Mouse (Mus musculus): Measurements from ENCODE around the gene Psmc3. TPM values are rescaled to one million over a fixed set of nuclear protein-coding genes. Genes with fewer than 3 reads are reported as not detected.

Gene Psmc3
- polyA plus RNA-seq, 1 experiment from 2014 or later: 246 TPM

DNA sequence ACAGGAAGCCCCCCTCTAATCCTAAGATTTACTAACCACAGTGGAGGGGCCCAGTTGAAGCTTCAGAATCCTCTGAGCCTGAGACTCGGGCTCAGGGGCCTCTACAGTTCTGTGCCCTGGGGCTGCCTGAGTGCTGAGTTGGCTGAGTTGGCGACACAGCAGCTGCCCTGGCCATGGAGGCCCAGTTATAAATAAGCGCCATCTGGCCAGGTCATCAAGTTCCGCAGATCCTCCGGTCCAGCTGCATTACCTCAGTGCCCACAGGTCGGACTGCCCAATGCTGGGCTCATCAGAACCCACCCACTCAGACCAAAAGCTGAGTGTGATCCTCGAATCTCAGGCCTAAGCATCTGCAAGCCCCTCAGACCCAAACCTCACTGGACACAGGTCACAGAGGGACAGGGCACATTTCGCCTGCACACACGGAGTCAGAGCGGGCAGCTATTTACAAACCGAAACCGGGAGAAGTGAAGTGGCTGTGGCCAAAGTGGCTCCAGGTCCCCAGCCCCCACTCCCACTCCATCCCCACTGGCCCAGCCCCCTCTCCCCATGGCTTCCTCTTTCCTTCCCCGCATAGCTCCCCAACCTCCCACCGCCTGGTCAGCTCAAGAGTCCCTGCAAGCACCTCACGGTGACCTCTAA, 30.5 kb downstream of the Psmc3 start:
- Histone ChIP-seq H3K9ac (no peak overlapping the region), H3K27ac (replicated peaks) (no peak overlapping the region), H3K4me3 (no peak overlapping the region), H3K9me3 (no peaks in the 10 kb centered on the region), H3K36me3 (no peaks in the 10 kb centered on the region), H3K27me3 (no peaks in the 10 kb centered on the region), H3K4me2 (no peak overlapping the region), H3K4me1 (replicated peaks) (no peaks in the 10 kb centered on the region)
- WGBS: 81% methylated on average over 15 of the region's 15 CpGs
- no peak for ATAC-seq (ENCODE audit: low read depth)

DNA sequence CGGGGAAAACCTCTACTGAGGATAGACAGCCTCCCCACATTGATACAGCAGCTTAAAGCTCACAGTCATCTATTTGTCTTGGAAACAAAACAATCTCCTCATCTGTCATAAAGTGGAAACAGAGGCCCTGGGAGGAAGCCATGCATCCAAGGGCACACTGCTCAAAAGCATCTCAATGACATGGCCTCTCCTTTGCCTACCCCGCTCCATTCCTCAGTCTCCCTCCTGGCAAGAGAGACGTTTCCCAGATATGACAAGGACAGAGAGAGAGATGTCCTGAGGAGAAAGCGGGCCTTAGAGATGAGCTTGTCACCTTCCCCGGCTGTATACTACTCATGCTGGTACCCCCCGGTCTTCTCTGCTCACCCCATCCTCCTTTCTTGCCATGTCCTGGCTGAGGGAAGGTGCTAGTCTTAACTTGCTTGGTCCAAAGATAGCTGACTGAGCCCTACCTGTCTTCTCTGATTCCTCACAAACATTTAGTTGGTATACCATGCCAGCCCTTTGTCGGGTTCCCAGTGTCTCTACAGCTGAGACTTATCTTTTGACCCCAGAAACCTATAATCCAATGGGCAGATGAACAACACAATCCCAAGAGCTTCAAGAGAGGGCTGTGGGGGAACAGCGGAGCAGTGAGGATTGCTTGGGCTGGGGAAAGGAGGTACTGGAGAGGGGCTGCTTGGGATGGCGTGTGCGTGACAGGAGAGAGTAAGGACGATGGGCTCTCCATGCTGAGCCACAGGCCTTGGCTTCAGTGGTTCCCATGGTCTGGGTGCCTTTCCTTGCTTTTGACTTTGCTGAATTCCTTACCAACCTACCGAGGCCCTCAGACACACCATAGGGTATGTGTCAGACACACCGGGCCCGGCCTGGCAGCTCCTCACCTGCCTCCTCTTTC, 31.9 kb downstream of the Psmc3 start:
- Histone ChIP-seq H3K4me1 (replicated peaks) (no peaks in the 10 kb centered on the region), H3K4me2 (no peak overlapping the region), H3K27me3 (no peaks in the 10 kb centered on the region), H3K27ac (replicated peaks) (no peak overlapping the region), H3K36me3 (no peaks in the 10 kb centered on the region), H3K9me3 (no peaks in the 10 kb centered on the region), H3K9ac (no peak overlapping the region), H3K4me3 (no peak overlapping the region)
- 88% methylated on average over 14 of the region's 14 CpGs for WGBS
- ATAC-seq (ENCODE audit: low read depth): no peak

DNA sequence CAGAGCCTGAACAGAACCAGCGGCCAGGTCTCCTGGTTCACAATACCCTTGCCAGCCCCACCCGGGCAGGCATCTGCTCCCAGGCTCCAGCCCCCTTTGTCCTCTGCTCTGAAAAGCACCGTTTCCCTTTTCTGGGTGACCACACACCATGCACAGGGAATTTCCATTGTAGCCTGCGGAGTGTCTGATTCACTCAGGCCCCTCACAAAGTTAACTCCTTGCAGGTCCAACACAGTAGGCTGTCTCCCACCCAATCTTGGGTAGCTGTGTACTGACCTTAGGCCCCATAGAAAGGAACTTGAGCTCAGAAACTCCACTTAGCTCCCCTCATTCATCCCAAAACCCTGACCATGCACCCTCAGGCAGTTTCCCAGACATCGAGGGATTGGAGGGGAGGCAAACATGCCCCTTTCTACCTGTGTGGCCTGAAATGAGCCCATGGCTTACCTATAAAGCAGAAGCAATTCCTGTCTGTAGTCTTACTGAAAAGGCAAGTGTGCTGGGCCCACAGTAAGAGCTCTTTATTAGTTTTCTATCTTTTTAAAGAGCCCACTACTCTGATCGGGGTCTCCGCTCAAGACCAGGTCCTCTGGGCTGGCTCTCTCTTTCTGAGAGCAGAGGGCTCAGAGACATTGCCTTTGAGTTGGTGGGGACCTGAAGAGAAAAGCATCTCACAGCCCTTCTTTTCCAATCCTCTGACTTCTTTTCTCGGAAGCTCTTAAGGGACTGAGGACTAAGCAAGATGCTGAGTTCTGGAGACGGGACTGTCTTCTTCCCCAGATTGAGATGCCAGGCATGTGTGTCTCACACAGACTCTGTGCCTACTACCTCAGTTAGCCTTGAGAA, 32.8 kb downstream of the Psmc3 start:
- no peaks in the 10 kb centered on the region for H3K4me1 ChIP-seq (replicated peaks)
- no peak overlapping the region for H3K27ac ChIP-seq (replicated peaks)
- H3K36me3 ChIP-seq: no peaks in the 10 kb centered on the region
- no peak overlapping the region for H3K9ac ChIP-seq
- no peak overlapping the region for H3K4me3 ChIP-seq
- H3K27me3 ChIP-seq: no peaks in the 10 kb centered on the region
- no peak for ATAC-seq (ENCODE audit: low read depth)
- 69% methylated on average over 9 of the region's 9 CpGs for WGBS
- no peaks in the 10 kb centered on the region for H3K9me3 ChIP-seq
- no peak overlapping the region for H3K4me2 ChIP-seq

DNA sequence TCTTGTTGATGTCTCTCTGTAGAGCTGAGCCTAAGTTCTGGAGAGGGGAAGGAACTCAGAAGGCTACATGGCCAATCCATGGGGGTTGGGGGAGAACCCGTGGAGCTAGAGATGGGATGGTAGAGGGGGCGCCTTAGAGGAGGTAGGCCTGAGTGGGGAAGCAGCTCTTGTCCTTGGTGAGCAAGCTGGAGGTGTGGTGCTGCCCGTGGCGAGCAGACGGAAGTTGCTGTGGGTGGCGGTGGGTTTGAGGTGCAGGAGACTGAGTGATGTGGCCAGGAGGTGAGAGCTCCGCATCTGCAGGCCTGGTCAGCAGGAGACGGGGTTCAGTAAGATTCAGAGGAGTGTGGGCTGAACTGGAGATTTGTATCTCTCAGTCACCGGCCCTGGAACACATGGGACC, 33.6 kb downstream of the Psmc3 start:
- Histone ChIP-seq H3K4me2 (no peak overlapping the region), H3K9me3 (no peaks in the 10 kb centered on the region), H3K27ac (replicated peaks) (no peak overlapping the region), H3K4me3 (no peak overlapping the region), H3K36me3 (no peaks in the 10 kb centered on the region), H3K4me1 (replicated peaks) (no peaks in the 10 kb centered on the region), H3K9ac (no peak overlapping the region), H3K27me3 (no peaks in the 10 kb centered on the region)
- no peak for ATAC-seq (ENCODE audit: low read depth)
- 86% methylated on average over 9 of the region's 9 CpGs for WGBS

DNA sequence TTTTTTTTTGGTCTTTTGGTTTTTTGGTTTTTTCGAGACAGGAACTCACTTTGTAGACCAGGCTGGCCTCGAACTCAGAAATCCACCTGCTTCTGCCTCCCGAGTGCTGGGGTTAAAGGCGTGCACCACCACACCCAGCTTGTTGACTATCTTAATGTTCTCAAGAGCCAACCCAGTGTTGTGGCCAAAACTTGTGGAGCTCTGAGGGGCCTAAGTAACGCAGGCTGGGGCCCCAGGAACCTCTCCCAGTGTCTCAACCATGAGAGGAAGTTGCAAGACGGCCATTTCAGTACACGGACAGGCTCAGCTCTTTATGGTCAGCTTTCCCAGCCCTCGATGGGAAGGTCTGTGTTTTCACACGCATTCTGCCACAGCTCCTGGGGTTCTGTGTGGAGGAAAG, 35.2 kb downstream of the Psmc3 start:
- H3K27me3 ChIP-seq: no peaks in the 10 kb centered on the region
- no peak for ATAC-seq (ENCODE audit: low read depth)
- no peaks in the 10 kb centered on the region for H3K36me3 ChIP-seq
- WGBS: 80% methylated on average over 9 of the region's 9 CpGs
- no peak overlapping the region for H3K4me2 ChIP-seq
- no peak overlapping the region for H3K27ac ChIP-seq (replicated peaks)
- H3K4me1 ChIP-seq (replicated peaks): no peaks in the 10 kb centered on the region
- H3K9me3 ChIP-seq: no peaks in the 10 kb centered on the region
- no peak overlapping the region for H3K9ac ChIP-seq
- H3K4me3 ChIP-seq: no peak overlapping the region

DNA sequence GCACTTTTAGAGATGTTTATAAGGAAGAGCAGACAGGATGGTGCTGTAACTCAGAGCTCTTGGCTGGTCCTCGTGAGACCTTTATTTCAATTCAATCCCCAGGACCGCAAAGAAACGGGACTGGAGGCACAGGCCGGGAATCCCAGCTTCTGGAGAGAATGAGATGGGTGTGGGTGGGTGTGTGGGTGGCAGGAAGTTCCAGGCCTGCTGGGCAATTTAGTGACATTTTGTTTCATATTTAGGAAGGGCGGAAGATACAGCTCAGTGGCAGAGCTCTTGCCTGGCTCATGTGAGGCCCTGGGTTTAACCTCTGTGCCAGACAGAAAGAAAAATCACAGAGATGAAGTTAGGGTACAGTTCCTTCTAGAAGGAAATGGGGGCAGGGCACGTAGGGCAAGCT, 36.4 kb downstream of the Psmc3 start:
- no peak overlapping the region for H3K4me2 ChIP-seq
- no peaks in the 10 kb centered on the region for H3K4me1 ChIP-seq (replicated peaks)
- H3K9ac ChIP-seq: no peak overlapping the region
- WGBS: 80% methylated on average over 6 of the region's 6 CpGs
- no peak for ATAC-seq (ENCODE audit: low read depth)
- no peaks in the 10 kb centered on the region for H3K9me3 ChIP-seq
- no peaks in the 10 kb centered on the region for H3K27me3 ChIP-seq
- H3K4me3 ChIP-seq: no peak overlapping the region
- H3K36me3 ChIP-seq: no peaks in the 10 kb centered on the region
- H3K27ac ChIP-seq (replicated peaks): no peak overlapping the region

DNA sequence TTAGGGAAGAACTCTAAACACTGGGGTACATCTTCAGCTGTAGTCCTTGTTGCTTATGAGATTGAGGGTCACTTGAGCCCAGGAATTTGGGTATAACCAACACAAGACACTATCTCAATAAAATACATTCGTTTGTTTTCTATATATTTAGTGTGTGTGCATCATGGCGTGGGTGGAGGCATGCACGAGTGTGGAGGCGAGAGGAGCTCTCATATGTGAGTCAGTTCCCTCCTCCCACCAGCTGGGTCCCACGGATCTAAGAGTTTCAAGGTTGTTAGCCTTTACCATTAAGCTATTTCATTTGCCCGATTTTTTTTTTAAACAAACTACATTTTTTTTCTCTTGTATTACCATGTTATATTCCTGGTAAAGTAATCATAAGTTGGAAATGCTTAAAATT, 37.0 kb downstream of the Psmc3 start:
- Histone ChIP-seq H3K27me3 (no peaks in the 10 kb centered on the region), H3K9me3 (no peaks in the 10 kb centered on the region), H3K27ac (replicated peaks) (no peak overlapping the region), H3K36me3 (no peaks in the 10 kb centered on the region), H3K4me2 (no peak overlapping the region), H3K4me1 (replicated peaks) (no peaks in the 10 kb centered on the region), H3K9ac (no peak overlapping the region), H3K4me3 (no peak overlapping the region)
- WGBS: 78% methylated on average over 6 of the region's 6 CpGs
- no peak for ATAC-seq (ENCODE audit: low read depth)

DNA sequence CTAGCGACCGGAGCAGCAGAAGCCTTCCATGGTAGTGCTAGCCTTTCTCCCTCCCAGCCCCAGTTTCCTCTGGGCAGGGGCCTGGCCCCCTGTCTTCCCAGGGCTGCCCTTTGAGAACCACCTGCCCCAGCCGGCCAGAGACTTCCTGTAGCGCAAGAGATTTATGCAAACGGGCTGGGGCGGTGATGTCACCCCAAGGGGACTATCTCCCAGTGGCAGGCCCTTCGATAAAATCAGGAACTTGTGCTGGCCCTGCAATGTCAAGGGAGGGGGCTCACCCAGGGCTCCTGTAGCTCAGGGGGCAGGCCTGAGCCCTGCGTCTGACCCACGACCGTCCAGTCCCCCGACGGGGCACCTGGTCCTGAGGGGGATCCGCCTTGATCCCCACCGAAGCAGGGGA, 42.7 kb downstream of the Psmc3 start:
- H3K36me3 ChIP-seq: no peaks in the 10 kb centered on the region
- no peak overlapping the region for H3K27ac ChIP-seq (replicated peaks)
- H3K4me2 ChIP-seq: no peak overlapping the region
- 72% methylated on average over 14 of the region's 14 CpGs for WGBS
- no peaks in the 10 kb centered on the region for H3K9me3 ChIP-seq
- no peaks in the 10 kb centered on the region for H3K4me1 ChIP-seq (replicated peaks)
- H3K4me3 ChIP-seq: no peak overlapping the region
- no peak overlapping the region for H3K9ac ChIP-seq
- H3K27me3 ChIP-seq: no peaks in the 10 kb centered on the region
- ATAC-seq (ENCODE audit: low read depth): no peak

DNA sequence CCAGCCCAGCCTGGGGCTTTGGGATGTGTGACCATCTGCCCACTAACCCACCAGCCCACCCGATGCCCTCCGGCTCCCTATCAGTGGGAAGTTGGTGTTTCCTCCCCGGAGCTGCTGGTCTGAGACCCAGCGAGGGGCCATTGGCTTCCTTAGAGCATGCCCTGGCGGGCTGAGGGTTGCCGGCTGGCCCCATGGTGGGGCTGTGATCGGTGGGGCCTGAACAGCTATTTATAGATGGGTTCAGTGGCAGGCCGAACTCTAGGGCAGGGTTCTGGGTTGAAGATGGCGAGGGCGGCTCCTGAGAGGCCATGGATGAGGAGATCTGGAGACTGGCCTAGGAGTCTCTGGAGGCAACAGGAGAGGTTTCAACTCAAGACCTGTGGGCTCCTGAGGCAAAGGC, 43.2 kb downstream of the Psmc3 start:
- no peak overlapping the region for H3K27ac ChIP-seq (replicated peaks)
- H3K9me3 ChIP-seq: no peaks in the 10 kb centered on the region
- 85% methylated on average over 10 of the region's 10 CpGs for WGBS
- no peaks in the 10 kb centered on the region for H3K36me3 ChIP-seq
- H3K4me1 ChIP-seq (replicated peaks): no peaks in the 10 kb centered on the region
- no peaks in the 10 kb centered on the region for H3K27me3 ChIP-seq
- H3K9ac ChIP-seq: no peak overlapping the region
- no peak for ATAC-seq (ENCODE audit: low read depth)
- no peak overlapping the region for H3K4me2 ChIP-seq
- H3K4me3 ChIP-seq: no peak overlapping the region; the same call in 1 of the 2 replicates

DNA sequence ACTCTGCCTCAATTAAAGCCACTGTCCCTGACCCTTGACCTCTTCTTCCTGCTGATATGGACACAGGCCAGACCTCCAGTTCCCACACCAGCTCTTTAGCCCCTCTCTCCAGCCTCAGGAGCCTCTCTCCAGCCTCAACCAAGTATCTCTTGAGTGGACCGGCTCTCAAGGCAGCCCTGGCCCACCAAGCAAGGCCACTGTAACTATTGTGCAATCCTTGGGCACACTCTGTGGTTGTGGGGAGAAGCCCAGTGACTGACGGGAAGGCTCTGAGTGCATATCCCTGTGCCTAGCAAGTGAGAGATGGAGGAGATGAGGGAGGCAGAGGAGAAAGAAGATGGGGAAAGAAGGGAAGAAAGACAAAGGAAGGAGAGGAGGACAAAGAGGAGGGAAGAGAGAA, 44.3 kb downstream of the Psmc3 start:
- Histone ChIP-seq H3K4me2 (no peak overlapping the region), H3K36me3 (no peaks in the 10 kb centered on the region), H3K27me3 (no peaks in the 10 kb centered on the region), H3K9me3 (no peaks in the 10 kb centered on the region), H3K27ac (replicated peaks) (no peak overlapping the region), H3K4me1 (replicated peaks) (no peaks in the 10 kb centered on the region), H3K4me3 (no peak overlapping the region), H3K9ac (no peak overlapping the region)
- WGBS: 95% methylated on average over 2 of the region's 2 CpGs
- ATAC-seq (ENCODE audit: low read depth): no peak

DNA sequence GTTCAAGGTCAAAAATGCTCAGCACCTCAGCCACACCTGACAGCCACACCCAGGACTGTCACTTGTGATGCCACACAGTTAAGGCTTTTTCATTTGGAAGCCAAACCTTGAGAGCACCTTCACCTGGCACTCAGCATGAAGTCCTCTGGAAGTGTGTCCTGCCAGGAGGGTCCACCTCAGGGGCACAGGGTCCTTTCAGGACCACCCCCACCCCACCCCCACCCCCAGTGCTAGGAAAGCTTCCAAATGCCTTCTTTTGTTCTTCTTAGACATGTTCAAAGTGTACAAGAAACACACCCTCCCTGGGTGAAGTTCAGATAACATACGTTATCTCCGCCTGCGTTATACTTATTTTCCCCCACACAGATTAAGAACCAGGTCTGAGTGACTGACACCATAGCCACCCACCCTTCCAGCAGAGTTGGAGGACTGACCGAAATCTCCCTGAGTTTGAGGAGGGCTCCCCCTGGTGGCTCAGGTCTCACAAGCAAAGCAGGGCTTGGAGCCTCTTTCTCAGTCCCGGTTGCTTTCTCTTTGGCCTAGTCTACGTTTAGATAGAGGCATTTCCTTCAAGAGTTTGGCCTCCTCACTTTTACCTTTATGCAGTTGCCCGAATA, 47.4 kb downstream of the Psmc3 start:
- WGBS: 12% methylated on average over 7 of the region's 7 CpGs

DNA sequence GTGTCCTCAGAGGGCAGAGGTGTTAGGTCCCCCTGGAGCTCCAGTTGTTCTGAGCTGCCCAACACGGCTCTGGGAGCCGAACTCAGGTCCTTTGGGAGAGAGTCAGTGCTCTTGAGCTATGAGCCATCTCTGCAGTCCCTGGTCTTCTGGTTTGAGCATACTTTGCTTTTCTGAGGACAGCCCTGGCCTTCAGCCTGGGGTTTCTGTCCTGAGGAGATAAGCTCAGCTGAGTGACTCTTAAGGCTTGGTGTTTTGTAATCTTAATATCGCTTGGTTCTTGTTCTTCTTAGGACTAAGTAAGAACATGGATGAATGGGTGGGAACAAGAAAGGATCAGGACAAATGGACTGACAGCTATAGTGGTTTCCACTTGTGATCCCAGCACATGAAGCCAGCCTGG, 54.3 kb downstream of the Psmc3 start:
- Histone ChIP-seq H3K4me2 (no peak overlapping the region), H3K4me3 (no peak overlapping the region), H3K27me3 (no peaks in the 10 kb centered on the region), H3K27ac (replicated peaks) (no peak overlapping the region), H3K9me3 (no peaks in the 10 kb centered on the region), H3K9ac (no peak overlapping the region), H3K36me3 (no peaks in the 10 kb centered on the region), H3K4me1 (replicated peaks) (no peaks in the 10 kb centered on the region)
- 92% methylated on average over 3 of the region's 3 CpGs for whole genome bisulfite sequencing
- no peak for ATAC-seq (ENCODE audit: low read depth)

More for the DNA sequence above, 47.4 kb downstream of the Psmc3 start:
- Histone ChIP-seq H3K36me3 (no peaks in the 10 kb centered on the region), H3K9ac (no peak overlapping the region), H3K27ac (replicated peaks) (no peak overlapping the region), H3K27me3 (no peaks in the 10 kb centered on the region), H3K4me1 (replicated peaks) (no peaks in the 10 kb centered on the region), H3K4me2 (no peak overlapping the region), H3K4me3 (no peak overlapping the region), H3K9me3 (no peaks in the 10 kb centered on the region)
- ATAC-seq (ENCODE audit: low read depth): peak; percentile 84

All from neural tube, embryonic 13.5 days (tissue).